Mouse (Mus musculus): ENCODE measurements at regions not wholly inside any gene's neighbourhood (a gene's known extent, or its start where the extent isn't known, plus 50 kb on each side); places are given as distances from the start of the nearest gene placed in this dataset.
A peak's percentile ranks its signal among the peaks of the same experiment; 100 is the strongest.

- no peak for DNase-seq
Measured at GRCm38 (mm10) chr1:187413881-187414280, 194.7 kb upstream of the Esrrg start.

- DNase-seq = no peak
Measured at GRCm38 (mm10) chr1:187418186-187419140, 190.1 kb upstream of the Esrrg start.

- no peak for DNase-seq
Measured at GRCm38 (mm10) chr1:187428536-187429215, 179.9 kb upstream of the Esrrg start.

GRCm38 (mm10) chr1:187433716-187434634 is 174.6 kb upstream of the Esrrg start:
- no peak for DNase-seq

GRCm38 (mm10) chr1:187439170-187439914 is 169.2 kb upstream of the Esrrg start:
- DNase-seq = no peak

GRCm38 (mm10) chr1:187441668-187442193 is 166.9 kb upstream of the Esrrg start:
- DNase-seq = no peak

- DNase-seq = no peak
Measured at GRCm38 (mm10) chr1:187446511-187446910, 162.1 kb upstream of the Esrrg start.

- DNase-seq = peak; percentile 72
Measured at GRCm38 (mm10) chr1:187448173-187448572, 160.4 kb upstream of the Esrrg start.

- DNase-seq = no peak
Measured at GRCm38 (mm10) chr1:187450106-187450505, 158.5 kb upstream of the Esrrg start.

- DNase-seq = no peak
Measured at GRCm38 (mm10) chr1:187452189-187452588, 156.4 kb upstream of the Esrrg start.

- DNase-seq = no peak
Measured at GRCm38 (mm10) chr1:187454431-187454830, 154.2 kb upstream of the Esrrg start.

GRCm38 (mm10) chr1:187484821-187485220 is 123.8 kb upstream of the Esrrg start:
- DNase-seq = no peak

GRCm38 (mm10) chr1:187487948-187488690 is 120.5 kb upstream of the Esrrg start:
- DNase-seq = no peak

GRCm38 (mm10) chr1:187489452-187489851 is 119.1 kb upstream of the Esrrg start:
- DNase-seq = no peak

GRCm38 (mm10) chr1:187505368-187505767 is 103.2 kb upstream of the Esrrg start:
- DNase-seq = no peak

GRCm38 (mm10) chr1:187507217-187507616 is 101.4 kb upstream of the Esrrg start:
- DNase-seq = no peak

- no peak for DNase-seq
Measured at GRCm38 (mm10) chr1:187531349-187531922, 77.2 kb upstream of the Esrrg start.

- DNase-seq = no peak
Measured at GRCm38 (mm10) chr1:187536263-187536662, 72.3 kb upstream of the Esrrg start.

GRCm38 (mm10) chr1:187556718-187557117 is 51.9 kb upstream of the Esrrg start:
- no peak for DNase-seq
